Mouse (Mus musculus): Measurements from ENCODE around the gene Syce2. TPM values are rescaled to one million over a fixed set of nuclear protein-coding genes. Genes with fewer than 3 reads are reported as not detected.

Syce2 gene
- 8.3 TPM for polyA plus RNA-seq (2017; shearing (Covaris generic))

GRCm38 (mm10) chr8:84871376-84872308, at the start of gene Syce2:
TSS of gene Syce2 (plus strand) at chr8:84872111.

GRCm38 (mm10) chr8:84822723-84823122, 49.2 kb upstream of the Syce2 start, which contains the start of gene Dand5:
TSS of gene Dand5 (minus strand) at chr8:84822823.

DNA sequence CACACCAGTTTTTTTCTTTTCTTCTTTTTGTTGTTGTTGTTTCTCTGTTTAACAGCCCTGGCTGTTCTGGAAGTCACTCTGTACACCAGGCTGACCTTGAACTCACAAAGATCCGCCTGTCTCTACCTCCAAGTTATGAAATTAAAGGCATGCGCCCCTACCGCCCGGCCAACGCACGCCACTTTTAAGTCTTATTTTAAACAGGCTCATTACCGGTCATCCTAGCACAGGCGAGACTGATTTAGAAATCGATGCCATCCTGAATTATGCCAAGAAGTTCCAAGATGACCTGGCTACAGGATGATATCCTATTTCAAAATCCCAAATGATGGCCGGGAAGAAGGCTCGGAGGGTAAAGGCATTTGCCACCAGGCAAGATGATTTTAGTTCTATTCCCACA, 40.4 kb upstream of the Syce2 start, which contains the start of gene Gadd45gip1:
Gadd45gip1 (plus strand) TSS at position 33 of the 400 bp plus-strand sequence.

GRCm38 (mm10) chr8:84840248-84840999, 31.5 kb upstream of the Syce2 start, which contains the start of gene Rad23a:
TSS of gene Rad23a (minus strand) at chr8:84840665.

GRCm38 (mm10) chr8:84846722-84847572, 25.0 kb upstream of the Syce2 start, which contains the start of gene Calr:
TSS of gene Calr (minus strand) at chr8:84846934.

DNA sequence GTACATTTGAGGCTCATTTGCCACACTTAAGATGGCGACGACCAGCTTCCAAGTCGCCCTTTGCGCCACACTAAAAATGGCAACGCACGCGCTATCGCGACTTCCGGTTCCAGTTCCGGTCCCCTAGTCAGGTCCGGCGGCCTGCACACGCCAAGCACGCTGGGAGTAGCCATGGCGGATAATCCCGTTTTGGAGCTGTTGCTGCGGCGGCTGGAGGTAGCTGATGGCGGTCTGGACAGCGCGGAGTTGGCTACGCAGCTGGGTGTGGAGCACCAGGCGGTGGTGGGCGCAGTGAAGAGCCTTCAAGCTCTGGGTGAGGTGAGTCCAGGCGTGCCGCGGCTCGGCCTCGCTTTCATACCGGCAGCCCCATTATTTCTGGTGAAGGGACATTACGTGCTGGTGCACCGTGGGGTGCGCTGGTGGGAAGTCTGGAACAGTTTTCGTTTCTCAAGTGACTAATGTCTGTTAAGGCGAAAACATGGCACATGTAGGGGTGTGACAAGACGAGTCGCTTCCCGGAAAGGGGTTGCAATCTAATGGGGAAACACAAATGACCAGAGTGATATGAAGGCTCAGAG, 15.0 kb upstream of the Syce2 start, which contains the start of gene Farsa:
Farsa (plus strand) TSS at position 126 of the 578 bp plus-strand sequence.

GRCm38 (mm10) chr8:84893709-84894134, 21.8 kb downstream of the Syce2 start, which contains the start of gene Gcdh:
TSS of gene Gcdh (minus strand) at chr8:84893921.

DNA sequence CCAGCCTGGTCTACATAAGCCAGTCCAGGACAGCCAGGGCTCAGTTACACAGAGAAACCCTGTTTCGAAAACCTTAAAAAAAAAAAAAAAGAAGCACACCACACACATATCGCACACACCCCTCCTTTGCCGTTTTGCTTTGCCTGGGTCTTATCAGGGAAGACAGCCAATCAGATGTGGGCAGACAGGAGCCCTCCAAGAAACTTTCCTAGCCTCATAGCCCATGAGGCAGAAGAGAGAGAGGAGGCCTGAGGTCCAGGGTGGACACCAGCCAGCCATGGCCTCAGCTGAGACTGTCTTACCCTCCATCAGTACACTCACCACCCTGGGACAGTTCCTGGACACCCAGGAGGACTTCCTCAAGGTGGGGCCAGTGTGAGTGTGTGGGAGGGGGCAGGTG, 29.8 kb downstream of the Syce2 start, which contains the start of gene Klf1:
Klf1 (plus strand) TSS at position 177 of the 400 bp plus-strand sequence.

GRCm38 (mm10) chr8:84908421-84909161, 36.7 kb downstream of the Syce2 start, which contains the start of gene Dnase2a:
TSS of gene Dnase2a (plus strand) at chr8:84908560.

DNA sequence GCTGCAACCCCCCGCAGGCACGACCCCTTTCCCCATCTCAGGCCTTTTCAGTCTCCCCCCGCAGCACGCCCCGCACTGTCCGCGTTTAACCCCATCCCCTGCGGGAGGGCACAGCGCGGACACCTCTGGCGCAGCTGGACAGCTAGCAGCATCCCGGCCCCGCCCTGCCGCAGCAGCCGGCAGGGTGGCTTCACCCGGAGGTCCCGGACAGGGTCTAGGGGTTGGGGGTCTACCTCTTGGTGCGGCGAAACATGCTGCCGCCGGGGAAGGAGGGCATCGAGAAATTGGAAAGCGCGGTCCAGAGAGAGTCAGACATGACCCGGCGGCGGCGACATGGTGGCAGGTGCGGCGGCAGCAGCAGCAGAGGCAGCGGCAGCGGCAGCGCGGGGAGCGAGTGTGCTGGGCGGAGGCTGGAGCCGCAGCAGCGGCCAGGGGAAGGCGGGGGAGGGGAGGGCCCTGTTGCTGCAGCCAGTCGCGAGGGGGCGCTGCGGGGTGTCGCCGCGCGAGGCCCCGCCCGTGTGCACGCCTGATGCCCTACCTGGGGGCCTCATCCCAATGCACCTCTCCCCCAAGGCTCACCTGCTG, 65.1 kb downstream of the Syce2 start, which contains the start of gene Mast1:
Mast1 (minus strand) TSS at position 398 of the 585 bp plus-strand sequence.

Other genes with a start within 250 kb of the Syce2 start
- gene Ier2, start 209.3 kb upstream of the Syce2 start, polyA plus RNA-seq (2017; shearing (Covaris generic)), result 170 TPM
- 63.7 TPM for gene Trmt1, start 185.8 kb upstream of the Syce2 start, polyA plus RNA-seq (2017; shearing (Covaris generic))
- gene Nacc1, start 184.2 kb upstream of the Syce2 start, polyA plus RNA-seq (2017; shearing (Covaris generic)), result 3.9 TPM
- 0.54 TPM for gene Lyl1, start 170.7 kb upstream of the Syce2 start, polyA plus RNA-seq (2017; shearing (Covaris generic))
- gene G430095P16Rik, start 149.1 kb upstream of the Syce2 start, polyA plus RNA-seq (2017; shearing (Covaris generic)), result 29.3 TPM
- 3.4 TPM for gene Nfix, start 71.8 kb upstream of the Syce2 start, polyA plus RNA-seq (2017; shearing (Covaris generic))
- 9.0 TPM for gene Dand5, start 49.3 kb upstream of the Syce2 start, polyA plus RNA-seq (2017; shearing (Covaris generic))
- gene Gadd45gip1, start 40.6 kb upstream of the Syce2 start, polyA plus RNA-seq (2017; shearing (Covaris generic)), result 30.6 TPM
- 211 TPM for gene Rad23a, start 31.4 kb upstream of the Syce2 start, polyA plus RNA-seq (2017; shearing (Covaris generic))
- gene Calr, start 25.2 kb upstream of the Syce2 start, polyA plus RNA-seq (2017; shearing (Covaris generic)), result 499 TPM
- gene Farsa, start 15.1 kb upstream of the Syce2 start, polyA plus RNA-seq (2017; shearing (Covaris generic)), result 111 TPM
- gene Gcdh, start 21.8 kb downstream of the Syce2 start, polyA plus RNA-seq (2017; shearing (Covaris generic)), result 37.3 TPM
- 0.32 TPM for gene Klf1, start 29.8 kb downstream of the Syce2 start, polyA plus RNA-seq (2017; shearing (Covaris generic))
- gene Dnase2a, start 36.4 kb downstream of the Syce2 start, polyA plus RNA-seq (2017; shearing (Covaris generic)), result 21.8 TPM
- 1.5 TPM for gene Mast1, start 65.2 kb downstream of the Syce2 start, polyA plus RNA-seq (2017; shearing (Covaris generic))
- 0.24 TPM for gene Rtbdn, start 74.9 kb downstream of the Syce2 start, polyA plus RNA-seq (2017; shearing (Covaris generic))
- not detected for gene Gm49661, start 97.3 kb downstream of the Syce2 start, polyA plus RNA-seq (2017; shearing (Covaris generic))
- 247 TPM for gene Prdx2, start 97.5 kb downstream of the Syce2 start, polyA plus RNA-seq (2017; shearing (Covaris generic))
- gene Rnaseh2a, start 97.7 kb downstream of the Syce2 start, polyA plus RNA-seq (2017; shearing (Covaris generic)), result 101 TPM
- gene Junb, start 106.6 kb downstream of the Syce2 start, polyA plus RNA-seq (2017; shearing (Covaris generic)), result 568 TPM
- gene Hook2, start 118.5 kb downstream of the Syce2 start, polyA plus RNA-seq (2017; shearing (Covaris generic)), result 10.4 TPM
- not detected for gene Best2, start 142.4 kb downstream of the Syce2 start, polyA plus RNA-seq (2017; shearing (Covaris generic))
- 40.2 TPM for gene Asna1, start 153.2 kb downstream of the Syce2 start, polyA plus RNA-seq (2017; shearing (Covaris generic))
- gene Trir, start 154.7 kb downstream of the Syce2 start, polyA plus RNA-seq (2017; shearing (Covaris generic)), result 202 TPM
- 49.4 TPM for gene Tnpo2, start 164.8 kb downstream of the Syce2 start, polyA plus RNA-seq (2017; shearing (Covaris generic))
- gene Fbxw9, start 187.9 kb downstream of the Syce2 start, polyA plus RNA-seq (2017; shearing (Covaris generic)), result 9.1 TPM
- 2.4 TPM for gene Gm5741, start 195.9 kb downstream of the Syce2 start, polyA plus RNA-seq (2017; shearing (Covaris generic))
- 82.7 TPM for gene Dhps, start 199.6 kb downstream of the Syce2 start, polyA plus RNA-seq (2017; shearing (Covaris generic))
- 178 TPM for gene Wdr83os, start 208.6 kb downstream of the Syce2 start, polyA plus RNA-seq (2017; shearing (Covaris generic))
- gene Wdr83, start 209.2 kb downstream of the Syce2 start, polyA plus RNA-seq (2017; shearing (Covaris generic)), result 40.6 TPM
- gene Man2b1, start 211.2 kb downstream of the Syce2 start, polyA plus RNA-seq (2017; shearing (Covaris generic)), result 177 TPM